Mouse (Mus musculus) midbrain, embryonic 14.5 days (tissue): Measurements from ENCODE around the gene Xiap. TPM values are rescaled to one million over a fixed set of nuclear protein-coding genes. Genes with fewer than 3 reads are reported as not detected.

Experiments
- ATAC-seq: fragments of 200-750 bp; cut with Nextera tagmentation; 2 replicates; pipeline ENCODE4 v1.8.0; 2017; ENCODE audit warnings: moderate number of reproducible peaks, moderate library complexity; ENCODE audit not compliant: low FRiP score, low TSS enrichment
- DNase-seq: peaks from one replicate; pipeline ENCODE4 v3.0.0-alpha.2; 2015
- H3K27ac ChIP-seq: fragments of 300-500 bp; sonication (generic); replicated peaks from 2 replicates; pipeline ENCODE4 v1.5.1; 2014; ENCODE audit warnings: mild to moderate bottlenecking, low read depth, low read length, moderate library complexity
- H3K27me3 ChIP-seq: fragments of 300-500 bp; sonication (generic); 2 replicates; pipeline ENCODE4 v1.6.1; 2014; ENCODE audit warnings: low read length, control low read depth, mixed read lengths; ENCODE audit not compliant: control insufficient read depth, insufficient read depth
- H3K36me3 ChIP-seq: fragments of 300-500 bp; sonication (generic); 2 replicates; pipeline ENCODE4 v1.6.1; 2014; ENCODE audit warnings: low read length, control low read depth; ENCODE audit not compliant: control insufficient read depth, insufficient read depth
- H3K4me1 ChIP-seq: fragments of 300-500 bp; sonication (generic); 2 replicates; pipeline ENCODE4 v1.6.1; 2014; ENCODE audit warnings: mild to moderate bottlenecking, antibody characterized with exemption, low read length, control low read depth; ENCODE audit not compliant: control insufficient read depth, insufficient read depth
- H3K4me2 ChIP-seq: fragments of 300-500 bp; sonication (generic); 2 replicates; pipeline ENCODE4 v1.6.1; 2014; ENCODE audit warnings: mild to moderate bottlenecking, low read length, moderate library complexity
- H3K4me3 ChIP-seq: fragments of 300-500 bp; sonication (generic); replicated peaks from 2 replicates; pipeline ENCODE4 v1.5.1; 2014; ENCODE audit warnings: low read depth, low read length
- H3K9ac ChIP-seq: fragments of 300-500 bp; sonication (generic); replicated peaks from 2 replicates; pipeline ENCODE4 v1.6.1; 2014; ENCODE audit warnings: mild to moderate bottlenecking, low read length, moderate library complexity
- H3K9me3 ChIP-seq: fragments of 300-500 bp; sonication (generic); 2 replicates; pipeline ENCODE4 v1.6.1; 2016; ENCODE audit warnings: low read length, control low read depth, mixed read lengths; ENCODE audit not compliant: control insufficient read depth
- WGBS: fragments of 180-500 bp; shearing (Covaris S2); extraction: QIAGEN DNeasy Blood & Tissue Kit; methylation state at CpG from one replicate; pipeline ENCODE4 v1.1.7; 2014; 5-methylcytosine and 5-hydroxymethylcytosine counted together
- polyA plus RNA-seq: library from polyadenylated mRNA; unstranded; fragments of >200 nt; fragmentation: Nextera tagmentation; extraction: Ambion mirVana; gene quantifications from 2 replicates; pipeline ENCODE4 v1.2.1, GENCODE M21; 2014

Xiap gene
- polyA plus RNA-seq, 1 experiment from 2014 or later = 17.6 TPM

GRCm38 (mm10) chrX:42066771-42067170 is 7.3 kb downstream of the Xiap start:
- no peaks in the 10 kb centered on the region for H3K27me3 ChIP-seq
- no peak overlapping the region for H3K9ac ChIP-seq
- DNase-seq = no peak
- no peak overlapping the region for H3K4me3 ChIP-seq
- no peak for ATAC-seq
- 0 out of 2 replicates have a peak overlapping the region, but pooled peaks have one; percentile 92 for H3K27ac ChIP-seq
- 46% methylated on average over 1 of the region's 1 CpGs for WGBS
- no peaks in the 10 kb centered on the region for H3K36me3 ChIP-seq
- no peaks in the 10 kb centered on the region for H3K9me3 ChIP-seq
- no peak overlapping the region for H3K4me2 ChIP-seq
- H3K4me1 ChIP-seq = no peaks in the 10 kb centered on the region

- peak overlapping the region; percentile 45 for H3K4me3 ChIP-seq
- peak overlapping the region; percentile 92 for H3K27ac ChIP-seq
- no peaks in the 10 kb centered on the region for H3K9me3 ChIP-seq
- H3K9ac ChIP-seq = peak overlapping the region; percentile 62
- no peaks in the 10 kb centered on the region for H3K36me3 ChIP-seq
- WGBS = 16% methylated on average over 27 of the region's 27 CpGs
- H3K4me2 ChIP-seq = peak overlapping the region; percentile 48
- no peaks in the 10 kb centered on the region for H3K27me3 ChIP-seq
- no peaks in the 10 kb centered on the region for H3K4me1 ChIP-seq
- DNase-seq (peak; percentile 85), ATAC-seq (peak; percentile 85)
These were observed 8.3 kb downstream of the Xiap start for GRCm38 (mm10) chrX:42067791-42068200.

GRCm38 (mm10) chrX:42068201-42068874 is 8.9 kb downstream of the Xiap start:
- Histone ChIP-seq H3K9ac (peak overlapping the region; percentile 62), H3K4me3 (peak overlapping the region; percentile 45), H3K4me2 (peak overlapping the region; percentile 48), H3K4me1 (no peaks in the 10 kb centered on the region), H3K27me3 (no peaks in the 10 kb centered on the region), H3K36me3 (no peaks in the 10 kb centered on the region), H3K9me3 (no peaks in the 10 kb centered on the region), H3K27ac (peak overlapping the region; percentile 92)
- DNase-seq (peak; percentile 84), ATAC-seq (peak; percentile 89)
- WGBS = 16% methylated on average over 26 of the region's 37 CpGs

- peak overlapping the region; percentile 62; the same call in 1 of the 2 replicates for H3K9ac ChIP-seq
- H3K27me3 ChIP-seq = no peaks in the 10 kb centered on the region
- WGBS = 15% methylated on average over 3 of the region's 3 CpGs
- peak overlapping the region; percentile 92 for H3K27ac ChIP-seq
- no peaks in the 10 kb centered on the region for H3K9me3 ChIP-seq
- H3K4me2 ChIP-seq = peak overlapping the region; percentile 48
- no peaks in the 10 kb centered on the region for H3K4me1 ChIP-seq
- peak overlapping the region; percentile 45 for H3K4me3 ChIP-seq
- DNase-seq = peak; percentile 5
- no peaks in the 10 kb centered on the region for H3K36me3 ChIP-seq
- no peak for ATAC-seq
These were observed 9.4 kb downstream of the Xiap start for GRCm38 (mm10) chrX:42068875-42069257.

- Histone ChIP-seq H3K36me3 (no peaks in the 10 kb centered on the region), H3K9ac (no peak overlapping the region), H3K9me3 (no peaks in the 10 kb centered on the region), H3K27me3 (no peaks in the 10 kb centered on the region), H3K27ac (no peak overlapping the region), H3K4me3 (no peak overlapping the region), H3K4me1 (no peaks in the 10 kb centered on the region), H3K4me2 (no peak overlapping the region)
- DNase-seq (no peak), ATAC-seq (no peak)
- 91% methylated on average over 8 of the region's 8 CpGs for WGBS
These were observed 28.3 kb downstream of the Xiap start for GRCm38 (mm10) chrX:42087731-42088130.

- no peaks in the 10 kb centered on the region for H3K9me3 ChIP-seq
- no peaks in the 10 kb centered on the region for H3K27me3 ChIP-seq
- H3K36me3 ChIP-seq = no peaks in the 10 kb centered on the region
- ATAC-seq (no peak), DNase-seq (no peak)
- H3K4me1 ChIP-seq = no peaks in the 10 kb centered on the region
- 87% methylated on average over 5 of the region's 5 CpGs for WGBS
- H3K4me3 ChIP-seq = no peak overlapping the region
- H3K4me2 ChIP-seq = no peak overlapping the region
- H3K27ac ChIP-seq = no peak overlapping the region
- H3K9ac ChIP-seq = no peak overlapping the region
These were observed 28.7 kb downstream of the Xiap start for GRCm38 (mm10) chrX:42088136-42088535.

- Histone ChIP-seq H3K4me1 (no peaks in the 10 kb centered on the region), H3K9me3 (no peaks in the 10 kb centered on the region), H3K27ac (no peak overlapping the region), H3K27me3 (no peaks in the 10 kb centered on the region), H3K4me2 (no peak overlapping the region), H3K36me3 (peaks cover 11% of the 10 kb centered on the region), H3K4me3 (no peak overlapping the region), H3K9ac (no peak overlapping the region)
- DNase-seq (no peak), ATAC-seq (no peak)
- 93% methylated on average over 6 of the region's 6 CpGs for WGBS
These were observed 47.7 kb downstream of the Xiap start for GRCm38 (mm10) chrX:42107137-42107536.

- H3K36me3 ChIP-seq = 0 out of 2 replicates have a peak, but pooled peaks cover 4% of the 10 kb centered on the region
- no peak overlapping the region for H3K4me3 ChIP-seq
- no peak for DNase-seq
- H3K9ac ChIP-seq = no peak overlapping the region
- no peaks in the 10 kb centered on the region for H3K9me3 ChIP-seq
- H3K27me3 ChIP-seq = no peaks in the 10 kb centered on the region
- no peaks in the 10 kb centered on the region for H3K4me1 ChIP-seq
- ATAC-seq = no peak
- H3K4me2 ChIP-seq = no peak overlapping the region
- 79% methylated on average over 1 of the region's 1 CpGs for WGBS
- no peak overlapping the region for H3K27ac ChIP-seq
These were observed 51.1 kb downstream of the Xiap start for GRCm38 (mm10) chrX:42110585-42110984.

- Histone ChIP-seq H3K9ac (no peak overlapping the region), H3K4me3 (no peak overlapping the region), H3K4me2 (no peak overlapping the region), H3K4me1 (no peaks in the 10 kb centered on the region), H3K9me3 (no peaks in the 10 kb centered on the region), H3K27ac (no peak overlapping the region), H3K27me3 (no peaks in the 10 kb centered on the region), H3K36me3 (no peaks in the 10 kb centered on the region)
- DNase-seq (peak; percentile 2), ATAC-seq (no peak)
- WGBS = 83% methylated on average over 6 of the region's 6 CpGs
These were observed 60.1 kb downstream of the Xiap start for GRCm38 (mm10) chrX:42119442-42120048.
